Mouse (Mus musculus) hindbrain, embryonic 11.5 days (tissue): ENCODE data around the gene Gpr132. TPM values are rescaled to one million over a fixed set of nuclear protein-coding genes. Genes with fewer than 3 reads are reported as not detected.
A peak's percentile ranks its signal among the peaks of the same experiment; 100 is the strongest.

Experiments
- ATAC-seq: fragments of 200-750 bp; cut with Nextera tagmentation; 2 replicates; pipeline ENCODE4 v1.8.0; 2017; ENCODE audit warnings: mild to moderate bottlenecking, moderate TSS enrichment, moderate library complexity; ENCODE audit not compliant: low FRiP score
- DNase-seq: peaks from one replicate; pipeline ENCODE4 v3.0.0-alpha.2; 2015; ENCODE audit warnings: low spot score
- H3K27ac ChIP-seq: fragments of 300-500 bp; sonication (generic); 2 replicates; pipeline ENCODE4 v1.5.1; 2014; ENCODE audit warnings: mild to moderate bottlenecking, low read depth, low read length
- H3K27me3 ChIP-seq: fragments of 300-500 bp; sonication (generic); 2 replicates; pipeline ENCODE4 v1.6.1; 2014; ENCODE audit warnings: mild to moderate bottlenecking, low read length, moderate library complexity, mixed read lengths; ENCODE audit not compliant: control insufficient read depth, insufficient read depth
- H3K36me3 ChIP-seq: fragments of 300-500 bp; sonication (generic); 2 replicates; pipeline ENCODE4 v1.6.1; 2014; ENCODE audit warnings: mild to moderate bottlenecking, low read length, moderate library complexity, mixed read lengths; ENCODE audit not compliant: control insufficient read depth, insufficient read depth
- H3K4me1 ChIP-seq: fragments of 300-500 bp; sonication (generic); replicated peaks from 2 replicates; pipeline ENCODE4 v1.6.1; 2014; ENCODE audit warnings: low read length, mixed read lengths; ENCODE audit not compliant: control insufficient read depth, insufficient read depth
- H3K4me2 ChIP-seq: fragments of 300-500 bp; sonication (generic); replicated peaks from 2 replicates; pipeline ENCODE4 v1.6.1; 2014; ENCODE audit warnings: mild to moderate bottlenecking, low read depth, low read length
- H3K4me3 ChIP-seq: fragments of 300-500 bp; sonication (generic); 2 replicates; pipeline ENCODE4 v1.5.1; 2014; ENCODE audit warnings: low read depth, low read length
- H3K9ac ChIP-seq: fragments of 300-500 bp; sonication (generic); 2 replicates; pipeline ENCODE4 v1.6.1; 2014; ENCODE audit warnings: low read depth, low read length
- H3K9me3 ChIP-seq: fragments of 300-500 bp; sonication (generic); 2 replicates; pipeline ENCODE4 v1.6.1; 2016; ENCODE audit warnings: low read length; ENCODE audit not compliant: control insufficient read depth
- WGBS: fragments of 180-500 bp; shearing (Covaris S2); extraction: QIAGEN DNeasy Blood & Tissue Kit; methylation state at CpG from one replicate; pipeline ENCODE4 v1.1.7; 2014; 5-methylcytosine and 5-hydroxymethylcytosine counted together
- polyA plus RNA-seq: library from polyadenylated mRNA; unstranded; fragments of >200 nt; fragmentation: Nextera tagmentation; extraction: Ambion mirVana; gene quantifications from 2 replicates; pipeline ENCODE4 v1.2.1, GENCODE M21; 2014

Gpr132 gene
- polyA plus RNA-seq, 1 experiment from 2014 or later = not detected

DNA sequence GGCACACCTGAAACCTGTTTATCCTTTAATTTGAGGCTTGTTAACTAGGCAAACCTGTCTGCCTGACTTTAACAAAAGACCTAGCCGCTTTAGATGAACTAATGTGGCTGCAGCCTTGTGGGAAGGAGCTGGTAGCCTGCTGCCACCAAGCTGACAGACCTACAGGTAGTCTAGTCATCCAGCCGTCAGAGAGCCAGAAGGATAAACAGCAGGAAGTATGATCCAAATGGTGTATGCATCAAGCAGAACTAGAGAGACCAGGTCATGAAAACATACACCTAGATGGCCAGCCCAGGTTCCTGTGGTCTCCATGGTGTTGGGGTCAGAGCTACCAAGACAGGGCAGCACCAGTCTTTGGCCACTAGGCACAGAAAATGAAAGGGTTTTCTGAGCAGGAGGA, 33.0 kb downstream of the Gpr132 start:
- Histone ChIP-seq H3K27ac (no peak overlapping the region), H3K4me1 (peaks cover 5% of the 10 kb centered on the region), H3K36me3 (no peaks in the 10 kb centered on the region), H3K4me3 (no peak overlapping the region), H3K27me3 (no peaks in the 10 kb centered on the region), H3K9ac (no peak overlapping the region), H3K4me2 (no peak overlapping the region), H3K9me3 (no peaks in the 10 kb centered on the region)
- WGBS = 71% methylated on average over 2 of the region's 2 CpGs
- ATAC-seq (no peak), DNase-seq (no peak)

DNA sequence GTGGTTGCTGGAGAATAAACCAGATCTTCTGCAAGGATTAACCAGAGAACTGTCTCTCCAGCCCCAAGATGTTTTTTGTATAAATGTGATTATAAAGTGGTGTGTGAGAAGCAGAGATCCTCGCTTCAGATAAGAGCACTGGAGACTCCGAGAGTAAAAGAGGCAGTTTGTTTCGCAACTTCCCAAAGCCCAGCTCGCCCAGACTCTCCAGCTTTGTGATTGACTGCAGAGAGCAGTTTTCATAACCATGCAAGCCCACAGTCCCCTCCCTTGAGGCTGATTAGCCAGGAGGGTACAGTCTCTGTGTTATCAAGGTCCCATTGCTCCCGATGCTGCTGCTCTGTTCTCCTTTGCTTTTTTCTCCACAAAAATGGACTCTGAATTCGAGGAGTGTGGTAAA, 34.5 kb downstream of the Gpr132 start:
- DNase-seq = no peak
- 93% methylated on average over 6 of the region's 6 CpGs for WGBS
- Histone ChIP-seq H3K27ac (no peak overlapping the region), H3K9ac (no peak overlapping the region), H3K9me3 (no peaks in the 10 kb centered on the region), H3K27me3 (no peaks in the 10 kb centered on the region), H3K4me3 (no peak overlapping the region), H3K4me2 (no peak overlapping the region), H3K36me3 (no peaks in the 10 kb centered on the region), H3K4me1 (peaks cover 5% of the 10 kb centered on the region)
- ATAC-seq = no peak

DNA sequence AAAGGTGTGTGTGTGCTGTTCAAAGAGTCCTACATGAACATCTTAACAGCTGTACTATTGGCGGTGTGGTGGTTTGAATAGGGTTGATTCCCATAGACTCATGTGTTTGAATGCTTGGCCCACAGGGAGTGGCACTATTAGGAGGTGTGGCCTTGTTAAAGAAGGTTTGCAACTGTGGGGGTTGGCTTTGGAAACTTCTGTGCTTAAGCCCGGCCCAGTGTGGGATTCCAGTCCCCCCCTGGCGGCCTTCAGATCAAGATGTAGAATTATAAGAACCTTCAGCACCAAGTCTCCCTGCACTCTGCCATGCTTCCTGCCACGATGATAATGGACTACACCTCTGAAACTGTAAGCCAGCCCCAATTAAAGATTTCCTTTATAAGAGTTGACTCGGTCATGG, 35.6 kb downstream of the Gpr132 start:
- Histone ChIP-seq H3K9me3 (no peaks in the 10 kb centered on the region), H3K36me3 (peaks cover 3% of the 10 kb centered on the region; the same call in 1 of the 2 replicates), H3K4me1 (peaks cover 12% of the 10 kb centered on the region), H3K27me3 (no peaks in the 10 kb centered on the region), H3K4me2 (no peak overlapping the region), H3K9ac (no peak overlapping the region), H3K4me3 (no peak overlapping the region), H3K27ac (no peak overlapping the region)
- DNase-seq = no peak
- ATAC-seq = no peak
- 92% methylated on average over 5 of the region's 5 CpGs for WGBS

DNA sequence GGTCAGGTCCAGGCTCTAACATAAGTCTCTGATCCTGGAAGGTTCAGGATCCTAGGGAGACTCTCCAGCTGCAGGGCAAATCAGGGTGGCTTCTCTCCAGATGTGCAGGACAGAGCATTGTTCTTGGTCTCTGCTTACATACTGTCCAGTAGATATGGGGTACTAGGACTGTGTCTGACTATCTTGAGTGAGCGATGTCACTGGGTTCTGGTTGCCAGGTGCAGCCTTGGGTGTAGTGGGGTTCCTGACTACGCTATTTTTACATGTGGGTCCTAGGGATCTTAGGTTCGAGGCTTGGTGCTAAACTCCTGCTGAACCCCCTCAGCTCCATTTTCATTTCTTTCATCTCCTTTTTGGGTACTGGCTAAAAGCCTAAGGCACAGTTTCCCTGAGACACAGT, 37.5 kb downstream of the Gpr132 start:
- Histone ChIP-seq H3K4me2 (peak overlapping the region; percentile 43), H3K9ac (peak overlapping the region; percentile 70), H3K27me3 (no peaks in the 10 kb centered on the region), H3K4me3 (peak overlapping the region; percentile 87), H3K9me3 (no peaks in the 10 kb centered on the region), H3K36me3 (peaks cover 3% of the 10 kb centered on the region; the same call in 1 of the 2 replicates), H3K27ac (no peak overlapping the region), H3K4me1 (peaks cover 21% of the 10 kb centered on the region)
- WGBS = 98% methylated on average over 3 of the region's 3 CpGs
- DNase-seq (no peak), ATAC-seq (no peak)

DNA sequence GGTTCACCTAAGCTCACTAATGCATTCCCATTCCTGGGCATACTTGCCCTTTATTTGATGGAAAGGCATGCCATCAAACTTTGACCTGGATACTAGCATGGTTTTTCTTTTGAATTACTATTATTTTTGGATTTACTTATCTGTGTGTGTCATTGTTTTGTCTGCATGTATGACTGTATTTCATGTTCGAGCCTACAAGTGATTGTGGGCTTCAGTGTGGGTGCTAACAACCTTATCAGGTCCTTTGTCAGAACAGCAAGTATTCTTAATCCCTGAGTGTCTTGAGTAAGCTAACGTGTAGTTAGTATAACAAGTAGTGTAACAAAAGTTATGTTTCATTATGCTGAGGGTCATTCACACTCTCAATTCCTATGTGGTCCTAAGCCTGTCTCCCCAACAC, 37.9 kb downstream of the Gpr132 start:
- Histone ChIP-seq H3K9ac (peak overlapping the region; percentile 70), H3K27ac (no peak overlapping the region), H3K4me2 (peak overlapping the region; percentile 43), H3K9me3 (no peaks in the 10 kb centered on the region), H3K4me3 (peak overlapping the region; percentile 87), H3K36me3 (peaks cover 3% of the 10 kb centered on the region; the same call in 1 of the 2 replicates), H3K4me1 (peaks cover 21% of the 10 kb centered on the region), H3K27me3 (no peaks in the 10 kb centered on the region)
- ATAC-seq (no peak), DNase-seq (no peak)
- WGBS = 38% methylated on average over 2 of the region's 2 CpGs

DNA sequence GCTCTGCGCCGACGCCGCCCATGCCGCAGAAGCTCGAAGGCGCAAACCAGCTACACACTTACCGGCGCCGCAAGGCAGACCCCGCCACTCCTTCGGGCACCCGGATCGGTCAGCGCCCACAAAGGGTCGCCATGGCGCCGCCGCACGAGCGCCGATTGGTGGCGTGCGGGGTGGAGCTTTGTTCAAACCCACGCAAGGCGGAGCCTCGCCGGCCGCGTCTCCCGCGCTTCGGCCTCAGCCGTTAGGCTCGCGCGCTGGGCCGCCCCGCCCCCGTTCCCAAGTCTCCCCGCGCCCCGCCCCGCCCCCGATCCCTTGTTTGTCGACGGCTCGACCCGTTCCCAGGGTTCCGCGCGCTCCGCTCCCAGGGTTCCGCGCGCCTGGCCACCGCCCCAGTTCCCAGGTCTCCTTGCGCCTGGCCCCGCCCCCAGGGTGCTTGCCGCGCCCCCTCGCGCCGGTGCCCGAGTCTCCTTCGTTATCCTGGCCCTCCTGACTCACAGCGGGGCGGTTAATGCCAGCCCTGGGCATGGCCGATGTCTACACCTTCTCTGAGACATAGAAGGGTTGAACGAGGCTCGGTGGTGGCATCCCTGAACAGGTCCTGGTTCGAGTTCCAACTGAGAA, 38.7 kb downstream of the Gpr132 start, which contains the start of gene Cdca4:
Gene Cdca4, minus strand, starts transcription at position 180 of the 621 bp plus-strand sequence.
- peak within 1 kb of the TSS; percentile 87 for H3K4me3 ChIP-seq
- ATAC-seq (peak; percentile 98), DNase-seq (peak; percentile 99)
- peak within 1 kb of the TSS; percentile 77 for H3K4me2 ChIP-seq
- H3K27me3 ChIP-seq = no peaks in the 10 kb centered on the region
- peak within 1 kb of the TSS; percentile 97 for H3K9ac ChIP-seq
- peak within 1 kb of the TSS; percentile 88 for H3K27ac ChIP-seq
- H3K36me3 ChIP-seq = peaks cover 6% of the 10 kb centered on the region; the same call in 1 of the 2 replicates
- peaks cover 21% of the 10 kb centered on the region for H3K4me1 ChIP-seq
- H3K9me3 ChIP-seq = no peaks in the 10 kb centered on the region
- WGBS = 1% methylated on average over 55 of the region's 72 CpGs

DNA sequence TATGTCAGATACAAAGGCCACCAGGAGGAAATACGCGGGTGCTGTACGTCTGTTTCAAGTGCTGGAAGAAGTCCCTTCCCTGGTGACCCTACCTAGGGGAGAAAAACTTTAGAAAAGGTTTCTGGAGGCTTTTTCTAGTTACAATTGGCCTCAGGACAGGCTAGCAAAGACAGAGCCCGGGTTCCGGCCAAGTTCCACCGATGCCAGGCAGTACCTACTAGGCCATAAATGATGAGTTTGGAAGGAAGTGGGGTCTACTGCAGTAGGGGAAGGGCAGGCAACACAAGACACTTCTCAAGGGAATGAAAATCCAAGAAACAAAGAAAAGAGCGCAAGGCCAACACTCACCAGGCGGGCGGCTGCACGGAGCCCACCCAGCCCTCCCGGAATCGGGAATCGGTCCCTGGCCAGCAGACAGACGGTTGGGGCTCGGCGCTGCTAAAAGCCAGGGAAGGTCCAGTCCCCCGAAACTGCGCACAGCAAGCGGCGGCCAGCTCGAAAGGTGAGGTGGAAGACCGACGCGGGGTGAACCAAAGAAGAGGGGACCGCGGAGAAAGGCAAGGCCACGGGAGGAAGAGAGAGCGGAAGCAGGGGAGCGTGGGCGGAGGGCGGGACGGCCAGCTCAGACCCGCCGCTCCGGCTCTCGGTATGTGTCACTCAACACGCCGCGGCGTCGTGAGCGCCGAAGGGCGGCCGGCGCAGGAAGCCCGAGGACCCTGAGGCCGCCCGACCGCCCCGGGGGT, 39.4 kb downstream of the Gpr132 start:
- peak overlapping the region; percentile 77 for H3K4me2 ChIP-seq
- H3K4me1 ChIP-seq = peaks cover 21% of the 10 kb centered on the region
- ATAC-seq = peak; percentile 77
- WGBS = under 1% methylated on average over 45 of the region's 51 CpGs
- no peak for DNase-seq
- H3K9ac ChIP-seq = peak overlapping the region; percentile 97
- H3K36me3 ChIP-seq = peaks cover 6% of the 10 kb centered on the region; the same call in 1 of the 2 replicates
- H3K27ac ChIP-seq = peak overlapping the region; percentile 88
- no peaks in the 10 kb centered on the region for H3K27me3 ChIP-seq
- peak overlapping the region; percentile 87 for H3K4me3 ChIP-seq
- no peaks in the 10 kb centered on the region for H3K9me3 ChIP-seq

DNA sequence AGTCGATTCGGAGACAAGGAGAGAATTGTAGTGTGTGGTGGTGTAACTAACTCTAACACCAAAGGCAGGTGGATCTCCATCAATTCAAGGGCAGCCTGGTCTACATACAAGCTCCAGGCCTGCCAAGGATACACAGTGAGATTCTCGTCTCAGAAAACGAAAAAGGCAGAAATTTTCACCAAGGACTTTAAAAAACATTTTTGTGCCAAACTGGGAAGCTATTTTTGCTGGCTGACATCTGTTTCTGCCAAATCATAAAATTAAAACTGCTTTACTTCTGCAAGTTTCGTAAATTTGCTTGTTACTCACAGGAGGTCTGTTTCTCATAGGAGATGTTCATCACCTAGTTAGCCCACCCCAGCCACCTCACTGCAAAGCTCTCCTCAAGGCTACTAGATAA, 42.1 kb downstream of the Gpr132 start:
- Histone ChIP-seq H3K4me2 (no peak overlapping the region), H3K4me1 (peaks cover 21% of the 10 kb centered on the region), H3K9me3 (no peaks in the 10 kb centered on the region), H3K9ac (0 out of 2 replicates have a peak overlapping the region, but pooled peaks have one; percentile 16), H3K27me3 (no peaks in the 10 kb centered on the region), H3K36me3 (peaks cover 14% of the 10 kb centered on the region; the same call in 1 of the 2 replicates), H3K4me3 (no peak overlapping the region), H3K27ac (no peak overlapping the region)
- 91% methylated on average over 5 of the region's 5 CpGs for WGBS
- DNase-seq = no peak
- no peak for ATAC-seq
